Mouse (Mus musculus) thymus, postnatal 25 days (tissue): ENCODE results near the gene Olfr1145.

ENCODE experiments used
- DNase-seq: peaks from one replicate; pipeline ENCODE4 v3.0.0; 2022

The Olfr1145 gene

GRCm38 (mm10) chr2:87809522-87809921 lies at the start of gene Olfr1145:
TSS of gene Olfr1145 (plus strand) at chr2:87809822.
- no peak for DNase-seq

- DNase-seq: no peak
Measured at GRCm38 (mm10) chr2:87776143-87776542, 33.5 kb upstream of the Olfr1145 start.

GRCm38 (mm10) chr2:87779183-87779582 lies 30.4 kb upstream of the Olfr1145 start, which contains the start of gene Olfr152:
TSS of gene Olfr152 (plus strand) at chr2:87779483.
- DNase-seq: no peak

GRCm38 (mm10) chr2:87800292-87800691 lies 9.3 kb upstream of the Olfr1145 start, which contains the start of gene Olfr1143:
TSS of gene Olfr1143 (plus strand) at chr2:87800592.
- DNase-seq: no peak

- no peak for DNase-seq
Measured at GRCm38 (mm10) chr2:87830233-87830632, 20.6 kb downstream of the Olfr1145 start, which contains the start of gene Olfr1148. TSS of gene Olfr1148 (plus strand) at chr2:87830533.

GRCm38 (mm10) chr2:87843693-87844092 lies 34.1 kb downstream of the Olfr1145 start, which contains the start of gene Olfr1150-ps1:
TSS of gene Olfr1150-ps1 (plus strand) at chr2:87843993.
- DNase-seq: no peak

GRCm38 (mm10) chr2:87855562-87855961 lies 45.9 kb downstream of the Olfr1145 start, which contains the start of gene Olfr1151:
TSS of gene Olfr1151 (plus strand) at chr2:87855862.
- DNase-seq: no peak
